Mouse (Mus musculus) stomach, postnatal 0 days (tissue): ENCODE results near the gene Foxk1.

Experiments used
- CTCF ChIP-seq: IDR thresholded peaks from 2 replicates; pipeline ENCODE4 v1.5.1; 2016; ENCODE audit warnings: antibody characterized with exemption, low read depth, mild to moderate bottlenecking, moderate library complexity
- EP300 ChIP-seq: optimal IDR thresholded peaks from 2 replicates; pipeline ENCODE3; 2016; ENCODE audit warnings: antibody characterized with exemption

GRCm38 (mm10) chr5:142468375-142468774 is 67.1 kb downstream of the Foxk1 start:
- TF ChIP-seq CTCF = no peak
- TF ChIP-seq EP300 = no peak
